Mouse (Mus musculus) midbrain, embryonic 14.5 days (tissue): ENCODE data around the gene Pabpc4. TPM values are rescaled to one million over a fixed set of nuclear protein-coding genes. Genes with fewer than 3 reads are reported as not detected.
"Not testable (repeated sequence)": the region's sequence is repeated elsewhere in the genome, so short reads cannot be mapped to it uniquely, and the experiment has no call there.

ENCODE experiments used
- ATAC-seq: fragments of 200-750 bp; cut with Nextera tagmentation; 2 replicates; pipeline ENCODE4 v1.8.0; 2017; ENCODE audit warnings: moderate number of reproducible peaks, moderate library complexity; ENCODE audit not compliant: low FRiP score, low TSS enrichment
- DNase-seq: peaks from one replicate; pipeline ENCODE4 v3.0.0-alpha.2; 2015
- H3K27ac ChIP-seq: fragments of 300-500 bp; sonication (generic); replicated peaks from 2 replicates; pipeline ENCODE4 v1.5.1; 2014; ENCODE audit warnings: mild to moderate bottlenecking, low read depth, low read length, moderate library complexity
- H3K27me3 ChIP-seq: fragments of 300-500 bp; sonication (generic); 2 replicates; pipeline ENCODE4 v1.6.1; 2014; ENCODE audit warnings: low read length, control low read depth, mixed read lengths; ENCODE audit not compliant: control insufficient read depth, insufficient read depth
- H3K36me3 ChIP-seq: fragments of 300-500 bp; sonication (generic); 2 replicates; pipeline ENCODE4 v1.6.1; 2014; ENCODE audit warnings: low read length, control low read depth; ENCODE audit not compliant: control insufficient read depth, insufficient read depth
- H3K4me1 ChIP-seq: fragments of 300-500 bp; sonication (generic); 2 replicates; pipeline ENCODE4 v1.6.1; 2014; ENCODE audit warnings: mild to moderate bottlenecking, antibody characterized with exemption, low read length, control low read depth; ENCODE audit not compliant: control insufficient read depth, insufficient read depth
- H3K4me2 ChIP-seq: fragments of 300-500 bp; sonication (generic); 2 replicates; pipeline ENCODE4 v1.6.1; 2014; ENCODE audit warnings: mild to moderate bottlenecking, low read length, moderate library complexity
- H3K4me3 ChIP-seq: fragments of 300-500 bp; sonication (generic); replicated peaks from 2 replicates; pipeline ENCODE4 v1.5.1; 2014; ENCODE audit warnings: low read depth, low read length
- H3K9ac ChIP-seq: fragments of 300-500 bp; sonication (generic); replicated peaks from 2 replicates; pipeline ENCODE4 v1.6.1; 2014; ENCODE audit warnings: mild to moderate bottlenecking, low read length, moderate library complexity
- H3K9me3 ChIP-seq: fragments of 300-500 bp; sonication (generic); 2 replicates; pipeline ENCODE4 v1.6.1; 2016; ENCODE audit warnings: low read length, control low read depth, mixed read lengths; ENCODE audit not compliant: control insufficient read depth
- WGBS: fragments of 180-500 bp; shearing (Covaris S2); extraction: QIAGEN DNeasy Blood & Tissue Kit; methylation state at CpG from one replicate; pipeline ENCODE4 v1.1.7; 2014; 5-methylcytosine and 5-hydroxymethylcytosine counted together
- polyA plus RNA-seq: library from polyadenylated mRNA; unstranded; fragments of >200 nt; fragmentation: Nextera tagmentation; extraction: Ambion mirVana; gene quantifications from 2 replicates; pipeline ENCODE4 v1.2.1, GENCODE M21; 2014

The Pabpc4 gene
- polyA plus RNA-seq, 1 experiment from 2014 or later: 31.3 TPM

GRCm38 (mm10) chr4:123271063-123271462 lies 8.9 kb downstream of the Pabpc4 start:
- DNase-seq: no peak
- ATAC-seq: no peak
- Histone ChIP-seq H3K36me3 (no peaks in the 10 kb centered on the region), H3K9ac (no peak overlapping the region), H3K27me3 (no peaks in the 10 kb centered on the region), H3K9me3 (no peaks in the 10 kb centered on the region), H3K4me2 (no peak overlapping the region), H3K27ac (no peak overlapping the region), H3K4me3 (no peak overlapping the region), H3K4me1 (no peaks in the 10 kb centered on the region)
- 90% methylated on average over 3 of the region's 3 CpGs for WGBS

- Histone ChIP-seq H3K27me3 (no peaks in the 10 kb centered on the region), H3K27ac (no peak overlapping the region)
- no peak for ATAC-seq
Measured at GRCm38 (mm10) chr4:123280117-123280516, 18.0 kb downstream of the Pabpc4 start.

GRCm38 (mm10) chr4:123282500-123282899 lies 20.3 kb downstream of the Pabpc4 start:
- peak; percentile 91 for ATAC-seq
- Histone ChIP-seq H3K27ac (peak overlapping the region; percentile 14; the same call in 1 of the 2 replicates), H3K4me3 (peak overlapping the region; percentile 51), H3K36me3 (peaks cover 12% of the 10 kb centered on the region), H3K4me2 (peak overlapping the region; percentile 93), H3K9me3 (no peaks in the 10 kb centered on the region), H3K27me3 (no peaks in the 10 kb centered on the region), H3K4me1 (peaks cover 22% of the 10 kb centered on the region), H3K9ac (peak overlapping the region; percentile 41; the same call in 1 of the 2 replicates)
- WGBS: under 1% methylated on average over 25 of the region's 25 CpGs
- peak; percentile 92 for DNase-seq

More at GRCm38 (mm10) chr4:123280117-123280516, 18.0 kb downstream of the Pabpc4 start:
- Histone ChIP-seq H3K4me2 (no peak overlapping the region), H3K9ac (no peak overlapping the region), H3K4me3 (no peak overlapping the region), H3K36me3 (no peaks in the 10 kb centered on the region), H3K9me3 (no peaks in the 10 kb centered on the region), H3K4me1 (peaks cover 15% of the 10 kb centered on the region)
- WGBS: 80% methylated on average over 3 of the region's 3 CpGs
- DNase-seq: no peak

GRCm38 (mm10) chr4:123282915-123283674 lies 20.9 kb downstream of the Pabpc4 start:
- Histone ChIP-seq H3K9ac (peak overlapping the region; percentile 60; the same call in 1 of the 2 replicates), H3K36me3 (peaks cover 17% of the 10 kb centered on the region), H3K4me2 (peak overlapping the region; percentile 93), H3K4me3 (peak overlapping the region; percentile 51), H3K4me1 (peaks cover 22% of the 10 kb centered on the region)
- not testable (repeated sequence) for H3K9me3 ChIP-seq, H3K27ac ChIP-seq, H3K27me3 ChIP-seq
- ATAC-seq (peak; percentile 79), DNase-seq (peak; percentile 52)
- under 1% methylated on average over 39 of the region's 55 CpGs for WGBS

GRCm38 (mm10) chr4:123283675-123284064 lies 21.5 kb downstream of the Pabpc4 start:
- ATAC-seq, H3K27ac ChIP-seq, H3K9me3 ChIP-seq, H3K27me3 ChIP-seq: not testable (repeated sequence)
- Histone ChIP-seq H3K4me3 (peak overlapping the region; percentile 51), H3K4me1 (peaks cover 22% of the 10 kb centered on the region), H3K4me2 (peak overlapping the region; percentile 93), H3K9ac (peak overlapping the region; percentile 60), H3K36me3 (peaks cover 23% of the 10 kb centered on the region)
- WGBS: 2% methylated on average over 12 of the region's 15 CpGs
- DNase-seq: peak; percentile 25

GRCm38 (mm10) chr4:123284731-123285624 lies 22.8 kb downstream of the Pabpc4 start:
- Histone ChIP-seq H3K9me3 (no peaks in the 10 kb centered on the region), H3K36me3 (peaks cover 35% of the 10 kb centered on the region), H3K4me2 (peak overlapping the region; percentile 93), H3K9ac (peak overlapping the region; percentile 60; the same call in 1 of the 2 replicates), H3K4me3 (peak overlapping the region; percentile 51), H3K4me1 (peaks cover 22% of the 10 kb centered on the region), H3K27ac (no peak overlapping the region), H3K27me3 (no peaks in the 10 kb centered on the region)
- ATAC-seq (no peak), DNase-seq (no peak)
- WGBS: 86% methylated on average over 6 of the region's 6 CpGs

GRCm38 (mm10) chr4:123286790-123287189 lies 24.6 kb downstream of the Pabpc4 start:
- peaks cover 22% of the 10 kb centered on the region for H3K4me1 ChIP-seq
- ATAC-seq: no peak
- no peak overlapping the region for H3K27ac ChIP-seq
- peaks cover 50% of the 10 kb centered on the region for H3K36me3 ChIP-seq
- H3K9ac ChIP-seq: no peak overlapping the region
- no peaks in the 10 kb centered on the region for H3K9me3 ChIP-seq
- H3K4me2 ChIP-seq: no peak overlapping the region
- no peak for DNase-seq
- no peaks in the 10 kb centered on the region for H3K27me3 ChIP-seq
- H3K4me3 ChIP-seq: no peak overlapping the region
- 92% methylated on average over 2 of the region's 2 CpGs for WGBS

- 92% methylated on average over 12 of the region's 12 CpGs for WGBS
- no peak overlapping the region for H3K4me3 ChIP-seq
- H3K27me3 ChIP-seq: no peaks in the 10 kb centered on the region
- no peak for ATAC-seq
- no peak overlapping the region for H3K9ac ChIP-seq
- H3K36me3 ChIP-seq: peaks cover 72% of the 10 kb centered on the region
- DNase-seq: no peak
- peaks cover 19% of the 10 kb centered on the region for H3K4me1 ChIP-seq
- no peaks in the 10 kb centered on the region for H3K9me3 ChIP-seq
- no peak overlapping the region for H3K4me2 ChIP-seq
- no peak overlapping the region for H3K27ac ChIP-seq
Measured at GRCm38 (mm10) chr4:123289038-123289437, 26.9 kb downstream of the Pabpc4 start.
